Mouse (Mus musculus) thymus, adult 2 months (tissue): ENCODE data around the gene Pwp2.

Experiments used
- CTCF ChIP-seq: fragments of 200-500 bp; IDR thresholded peaks from 2 replicates; pipeline ENCODE4 v1.5.1; 2012; ENCODE audit warnings: mild to moderate bottlenecking, control low read depth, low read length, moderate library complexity, borderline replicate concordance; ENCODE audit not compliant: control insufficient read depth, poor library complexity, insufficient read depth; ENCODE audit errors: extremely low read depth
- POLR2A ChIP-seq: fragments of 200-500 bp; IDR thresholded peaks from 2 replicates; pipeline ENCODE4 v1.6.1; 2012; ENCODE audit warnings: mild to moderate bottlenecking, low read length, control low read depth, moderate library complexity; ENCODE audit not compliant: control insufficient read depth, poor library complexity, insufficient read depth; ENCODE audit errors: extremely low read depth

DNA sequence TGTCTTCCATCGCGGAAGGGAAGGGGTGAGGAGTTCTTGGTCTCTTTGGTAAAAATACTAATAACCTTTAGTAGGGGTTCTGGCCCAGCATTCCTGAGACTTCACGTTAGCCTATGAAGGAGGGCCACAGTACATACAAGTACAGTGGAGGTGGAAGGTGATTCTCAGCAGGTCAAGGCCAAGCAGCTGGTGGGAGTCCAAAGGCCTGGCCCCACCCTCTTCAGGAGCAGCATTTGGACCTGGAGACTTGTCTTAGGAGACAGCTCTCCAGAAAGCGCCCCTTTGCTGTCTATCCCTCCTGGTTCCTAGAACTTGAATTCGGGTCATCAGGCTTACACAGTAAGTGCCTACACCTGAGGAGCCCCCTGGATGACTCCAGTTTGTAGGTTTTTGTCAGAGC is 48.2 kb upstream of the Pwp2 start:
- no peak for TF ChIP-seq POLR2A
- TF ChIP-seq CTCF = no peak
